Mouse (Mus musculus): Measurements from ENCODE around the gene Yipf1. TPM values are rescaled to one million over a fixed set of nuclear protein-coding genes. Genes with fewer than 3 reads are reported as not detected.

Yipf1 gene
- polyA plus RNA-seq, 1 experiment from 2014 or later = 58.9 TPM

DNA sequence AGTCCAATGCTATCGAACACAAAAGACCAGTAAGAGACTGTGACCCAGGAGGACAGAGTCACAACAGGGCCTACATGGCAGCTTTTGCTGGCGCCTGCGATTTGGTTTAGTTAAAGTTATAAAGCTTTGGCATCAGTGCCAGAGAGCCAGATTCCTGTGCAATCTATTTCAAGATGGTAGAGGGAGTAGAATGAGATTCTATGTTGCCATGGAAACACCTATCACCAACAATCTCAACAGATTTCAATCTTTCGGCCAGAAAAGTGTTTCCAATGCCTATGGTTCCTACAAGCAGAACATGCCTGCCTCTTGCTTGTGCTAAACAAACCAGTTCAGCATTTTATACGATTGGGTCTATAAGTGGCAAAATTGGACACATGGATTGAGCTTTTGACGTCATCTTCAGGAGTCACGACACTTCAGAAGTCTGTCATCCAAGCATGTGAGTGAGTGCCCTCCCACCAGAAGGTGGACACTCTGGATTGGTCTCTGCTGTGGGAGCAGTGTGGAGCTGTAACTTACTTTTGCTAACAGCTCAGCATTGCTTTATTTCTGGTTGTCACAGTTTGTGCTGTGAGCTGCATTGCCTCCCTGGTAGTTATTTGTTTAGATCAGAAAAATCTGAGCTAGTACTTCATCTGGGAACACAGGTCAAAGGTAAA is 22.4 kb upstream of the Yipf1 start:
- ATAC-seq (ENCODE audit: insufficient read depth, low FRiP score) = no peak
- Histone ChIP-seq H3K9me3 (replicated peaks; ENCODE audit: control insufficient read depth, low read length) (no peaks in the 10 kb centered on the region), H3K4me2 (ENCODE audit: low read depth, low read length) (no peak overlapping the region), H3K4me1 (ENCODE audit: control insufficient read depth, insufficient read depth, low read length) (no peaks in the 10 kb centered on the region), H3K9ac (ENCODE audit: low read length) (no peak overlapping the region), H3K27me3 (ENCODE audit: control insufficient read depth, insufficient read depth, low read length) (no peaks in the 10 kb centered on the region), H3K36me3 (ENCODE audit: control insufficient read depth, insufficient read depth, low read length) (no peaks in the 10 kb centered on the region), H3K4me3 (replicated peaks; ENCODE audit: low read length) (no peak overlapping the region), H3K27ac (ENCODE audit: low read length) (no peak overlapping the region)
- WGBS = 82% methylated on average over 7 of the region's 7 CpGs

DNA sequence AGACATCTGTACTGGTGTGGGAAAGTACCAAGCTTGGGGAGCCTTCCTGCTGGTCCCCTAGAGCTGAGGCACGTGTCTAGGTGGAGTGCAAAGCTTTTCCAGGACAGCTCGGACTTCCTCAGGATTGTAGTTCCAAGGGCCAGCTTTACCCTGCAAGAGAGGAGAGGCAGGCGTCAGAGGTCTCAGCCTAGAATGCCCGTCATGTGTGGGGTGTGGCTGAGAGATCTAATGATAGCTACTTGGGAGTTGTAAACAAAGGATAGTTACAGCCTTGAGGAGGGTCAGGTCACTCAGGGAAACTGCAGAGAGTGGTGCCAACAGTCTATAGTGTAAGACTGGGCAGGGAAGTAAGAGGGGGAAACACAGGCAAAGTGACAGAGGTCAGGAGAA is 21.9 kb upstream of the Yipf1 start:
- Histone ChIP-seq H3K36me3 (ENCODE audit: control insufficient read depth, insufficient read depth, low read length) (no peaks in the 10 kb centered on the region), H3K9ac (ENCODE audit: low read length) (no peak overlapping the region), H3K4me1 (ENCODE audit: control insufficient read depth, insufficient read depth, low read length) (no peaks in the 10 kb centered on the region), H3K27ac (ENCODE audit: low read length) (no peak overlapping the region), H3K4me3 (replicated peaks; ENCODE audit: low read length) (no peak overlapping the region), H3K27me3 (ENCODE audit: control insufficient read depth, insufficient read depth, low read length) (no peaks in the 10 kb centered on the region), H3K9me3 (replicated peaks; ENCODE audit: control insufficient read depth, low read length) (no peaks in the 10 kb centered on the region), H3K4me2 (ENCODE audit: low read depth, low read length) (no peak overlapping the region)
- WGBS = 23% methylated on average over 4 of the region's 4 CpGs
- ATAC-seq (ENCODE audit: insufficient read depth, low FRiP score) = 0 out of 2 replicates have a peak, but pooled peaks have one; percentile 50

DNA sequence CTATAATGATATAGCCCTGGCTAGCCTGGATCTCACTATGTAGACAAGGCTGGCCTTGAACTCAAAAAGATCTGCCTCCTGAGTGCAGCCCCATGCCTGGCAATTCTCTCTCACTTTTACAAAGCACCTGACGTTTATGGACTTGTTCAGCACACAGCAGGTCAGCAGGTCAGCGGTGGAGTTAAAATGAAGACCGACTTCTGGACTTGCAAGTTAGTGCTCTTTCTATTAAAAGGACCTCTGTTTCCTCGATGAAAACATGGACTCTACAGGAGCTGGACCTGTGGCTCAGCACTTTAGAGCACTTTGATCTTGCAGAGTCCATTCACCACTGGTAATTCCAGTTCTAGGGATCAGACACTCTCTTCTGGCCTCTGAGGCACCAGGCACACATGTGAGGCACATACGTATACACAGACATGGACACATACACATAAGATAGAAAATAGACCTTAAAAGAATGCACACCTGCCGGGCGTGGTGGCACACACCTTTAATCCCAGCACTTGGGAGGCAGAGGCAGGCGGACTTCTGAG is 16.0 kb upstream of the Yipf1 start:
- WGBS = 77% methylated on average over 8 of the region's 8 CpGs
- ATAC-seq (ENCODE audit: insufficient read depth, low FRiP score) = no peak

GRCm38 (mm10) chr4:107299779-107300340 is 14.3 kb upstream of the Yipf1 start:
- Histone ChIP-seq H3K4me1 (ENCODE audit: control insufficient read depth, insufficient read depth, low read length) (no peaks in the 10 kb centered on the region), H3K4me3 (replicated peaks; ENCODE audit: low read length) (no peak overlapping the region), H3K27me3 (ENCODE audit: control insufficient read depth, insufficient read depth, low read length) (no peaks in the 10 kb centered on the region), H3K9ac (ENCODE audit: low read length) (no peak overlapping the region), H3K27ac (ENCODE audit: low read length) (no peak overlapping the region), H3K4me2 (ENCODE audit: low read depth, low read length) (no peak overlapping the region), H3K9me3 (replicated peaks; ENCODE audit: control insufficient read depth, low read length) (no peaks in the 10 kb centered on the region), H3K36me3 (ENCODE audit: control insufficient read depth, insufficient read depth, low read length) (no peaks in the 10 kb centered on the region)
- no peak for ATAC-seq (ENCODE audit: insufficient read depth, low FRiP score)
- 75% methylated on average over 7 of the region's 7 CpGs for WGBS

More for the DNA sequence above, 16.0 kb upstream of the Yipf1 start:
- H3K4me3 ChIP-seq (replicated peaks; ENCODE audit: low read length) = no peak overlapping the region
- H3K4me2 ChIP-seq (ENCODE audit: low read depth, low read length) = no peak overlapping the region
- no peaks in the 10 kb centered on the region for H3K36me3 ChIP-seq (ENCODE audit: control insufficient read depth, insufficient read depth, low read length)
- no peaks in the 10 kb centered on the region for H3K27me3 ChIP-seq (ENCODE audit: control insufficient read depth, insufficient read depth, low read length)
- no peaks in the 10 kb centered on the region for H3K4me1 ChIP-seq (ENCODE audit: control insufficient read depth, insufficient read depth, low read length)
- H3K27ac ChIP-seq (ENCODE audit: low read length) = no peak overlapping the region
- no peaks in the 10 kb centered on the region for H3K9me3 ChIP-seq (replicated peaks; ENCODE audit: control insufficient read depth, low read length)
- no peak overlapping the region for H3K9ac ChIP-seq (ENCODE audit: low read length)

DNA sequence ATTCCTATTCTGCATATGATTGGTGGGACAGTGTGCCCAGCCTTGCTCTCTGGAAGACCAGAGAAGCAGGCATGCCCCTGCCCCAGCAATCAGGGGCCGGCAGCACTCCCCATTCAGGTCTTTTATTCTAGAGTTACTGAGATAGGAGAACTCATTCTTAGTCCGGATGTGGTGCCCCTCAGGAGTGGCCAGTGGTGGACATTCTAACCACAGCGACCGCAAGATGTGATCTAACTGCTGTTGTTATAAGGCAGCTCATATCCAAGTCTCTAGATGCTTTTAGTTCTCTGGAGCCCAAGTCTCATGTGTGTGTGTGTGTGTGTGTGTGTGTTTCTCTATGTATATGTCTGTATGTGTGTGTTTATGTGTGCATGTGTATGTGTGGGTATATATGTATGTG is 13.8 kb upstream of the Yipf1 start:
- no peak overlapping the region for H3K4me3 ChIP-seq (replicated peaks; ENCODE audit: low read length)

DNA sequence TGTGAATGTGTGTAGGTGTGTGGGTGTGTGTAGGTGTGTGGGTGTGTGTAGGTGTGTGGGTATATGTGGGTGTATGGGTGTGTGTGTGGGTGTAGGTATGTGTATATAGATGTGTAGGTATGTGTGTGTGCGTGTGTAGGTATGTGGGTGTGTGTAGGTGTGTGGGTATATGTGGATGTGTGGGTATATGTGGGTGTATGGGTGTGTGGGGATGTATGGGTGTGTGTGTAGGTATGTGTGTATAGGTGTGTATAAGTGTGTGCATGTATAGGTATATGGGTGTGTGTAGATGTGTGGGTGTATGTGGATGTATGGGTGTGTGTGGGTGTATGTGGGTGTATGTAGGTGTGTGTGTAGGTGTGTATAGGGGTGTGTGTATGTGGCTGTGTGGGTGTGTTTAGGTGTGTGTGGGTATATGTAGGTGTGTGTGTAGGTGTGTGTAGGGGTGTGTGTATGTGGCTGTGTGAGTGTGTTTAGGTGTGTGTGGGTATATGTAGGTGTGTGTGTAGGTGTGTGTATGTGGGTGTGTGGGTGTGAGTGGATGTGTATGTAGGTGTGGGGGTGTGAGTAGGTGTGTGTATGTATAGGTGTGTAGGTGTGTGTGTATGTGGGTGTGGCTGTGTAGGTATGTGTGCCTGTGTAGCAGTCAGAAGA is 13.1 kb upstream of the Yipf1 start:
- no peak overlapping the region for H3K4me3 ChIP-seq (replicated peaks; ENCODE audit: low read length)
- no peaks in the 10 kb centered on the region for H3K36me3 ChIP-seq (ENCODE audit: control insufficient read depth, insufficient read depth, low read length)
- WGBS = 100% methylated on average over 1 of the region's 1 CpGs
- no peak overlapping the region for H3K27ac ChIP-seq (ENCODE audit: low read length)
- H3K27me3 ChIP-seq (ENCODE audit: control insufficient read depth, insufficient read depth, low read length) = no peaks in the 10 kb centered on the region
- H3K9ac ChIP-seq (ENCODE audit: low read length) = no peak overlapping the region
- no peak overlapping the region for H3K4me2 ChIP-seq (ENCODE audit: low read depth, low read length)
- ATAC-seq (ENCODE audit: insufficient read depth, low FRiP score) = no peak
- H3K9me3 ChIP-seq (replicated peaks; ENCODE audit: control insufficient read depth, low read length) = no peaks in the 10 kb centered on the region
- H3K4me1 ChIP-seq (ENCODE audit: control insufficient read depth, insufficient read depth, low read length) = no peaks in the 10 kb centered on the region

More for the DNA sequence above, 13.8 kb upstream of the Yipf1 start:
- no peaks in the 10 kb centered on the region for H3K9me3 ChIP-seq (replicated peaks; ENCODE audit: control insufficient read depth, low read length)
- H3K27me3 ChIP-seq (ENCODE audit: control insufficient read depth, insufficient read depth, low read length) = no peaks in the 10 kb centered on the region
- ATAC-seq (ENCODE audit: insufficient read depth, low FRiP score) = no peak
- H3K27ac ChIP-seq (ENCODE audit: low read length) = no peak overlapping the region
- no peak overlapping the region for H3K9ac ChIP-seq (ENCODE audit: low read length)
- no peaks in the 10 kb centered on the region for H3K36me3 ChIP-seq (ENCODE audit: control insufficient read depth, insufficient read depth, low read length)
- H3K4me2 ChIP-seq (ENCODE audit: low read depth, low read length) = no peak overlapping the region
- no peaks in the 10 kb centered on the region for H3K4me1 ChIP-seq (ENCODE audit: control insufficient read depth, insufficient read depth, low read length)
- 65% methylated on average over 4 of the region's 4 CpGs for WGBS

- 77% methylated on average over 9 of the region's 9 CpGs for WGBS
Measured at GRCm38 (mm10) chr4:107302221-107302620, 11.9 kb upstream of the Yipf1 start.

DNA sequence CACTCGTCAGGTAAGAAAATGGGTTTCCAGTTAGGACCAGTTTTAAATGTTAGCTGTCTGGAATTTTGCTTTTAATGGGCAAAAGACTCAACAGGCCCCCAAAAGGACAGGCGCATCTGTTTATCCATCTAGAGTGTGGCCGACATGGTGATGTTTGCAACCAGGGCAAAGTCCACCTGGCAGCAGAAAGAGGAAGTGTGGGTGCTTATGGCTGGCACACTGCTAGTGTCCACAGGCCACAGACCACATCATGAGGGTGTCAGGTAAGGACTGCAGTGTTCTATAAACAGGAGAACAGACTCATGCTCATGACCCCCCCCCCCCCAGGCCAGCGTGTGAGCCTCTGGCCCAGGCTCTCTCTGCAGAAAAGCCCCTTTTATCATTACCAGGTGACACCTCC is 11.3 kb upstream of the Yipf1 start:
- H3K27ac ChIP-seq (ENCODE audit: low read length) = no peak overlapping the region
- peak; percentile 47 for ATAC-seq (ENCODE audit: insufficient read depth, low FRiP score)
- H3K9ac ChIP-seq (ENCODE audit: low read length) = no peak overlapping the region
- H3K4me2 ChIP-seq (ENCODE audit: low read depth, low read length) = no peak overlapping the region
- H3K9me3 ChIP-seq (replicated peaks; ENCODE audit: control insufficient read depth, low read length) = no peaks in the 10 kb centered on the region
- H3K36me3 ChIP-seq (ENCODE audit: control insufficient read depth, insufficient read depth, low read length) = no peaks in the 10 kb centered on the region
- WGBS = 59% methylated on average over 4 of the region's 4 CpGs
- H3K27me3 ChIP-seq (ENCODE audit: control insufficient read depth, insufficient read depth, low read length) = no peaks in the 10 kb centered on the region
- H3K4me3 ChIP-seq (replicated peaks; ENCODE audit: low read length) = no peak overlapping the region
- no peaks in the 10 kb centered on the region for H3K4me1 ChIP-seq (ENCODE audit: control insufficient read depth, insufficient read depth, low read length)

More at GRCm38 (mm10) chr4:107302221-107302620, 11.9 kb upstream of the Yipf1 start:
- no peaks in the 10 kb centered on the region for H3K36me3 ChIP-seq (ENCODE audit: control insufficient read depth, insufficient read depth, low read length)
- no peak overlapping the region for H3K4me2 ChIP-seq (ENCODE audit: low read depth, low read length)
- H3K4me3 ChIP-seq (replicated peaks; ENCODE audit: low read length) = no peak overlapping the region
- no peak for ATAC-seq (ENCODE audit: insufficient read depth, low FRiP score)
- H3K9ac ChIP-seq (ENCODE audit: low read length) = no peak overlapping the region
- no peaks in the 10 kb centered on the region for H3K9me3 ChIP-seq (replicated peaks; ENCODE audit: control insufficient read depth, low read length)
- H3K27ac ChIP-seq (ENCODE audit: low read length) = no peak overlapping the region
- H3K27me3 ChIP-seq (ENCODE audit: control insufficient read depth, insufficient read depth, low read length) = no peaks in the 10 kb centered on the region
- no peaks in the 10 kb centered on the region for H3K4me1 ChIP-seq (ENCODE audit: control insufficient read depth, insufficient read depth, low read length)

GRCm38 (mm10) chr4:107303531-107303930 is 10.6 kb upstream of the Yipf1 start:
- Histone ChIP-seq H3K27ac (ENCODE audit: low read length) (no peak overlapping the region), H3K4me2 (ENCODE audit: low read depth, low read length) (no peak overlapping the region)

More at GRCm38 (mm10) chr4:107303531-107303930, 10.6 kb upstream of the Yipf1 start:
- no peak overlapping the region for H3K9ac ChIP-seq (ENCODE audit: low read length)
- 67% methylated on average over 3 of the region's 3 CpGs for WGBS
- H3K27me3 ChIP-seq (ENCODE audit: control insufficient read depth, insufficient read depth, low read length) = no peaks in the 10 kb centered on the region
- ATAC-seq (ENCODE audit: insufficient read depth, low FRiP score) = no peak
- no peaks in the 10 kb centered on the region for H3K36me3 ChIP-seq (ENCODE audit: control insufficient read depth, insufficient read depth, low read length)
- H3K4me1 ChIP-seq (ENCODE audit: control insufficient read depth, insufficient read depth, low read length) = no peaks in the 10 kb centered on the region
- no peaks in the 10 kb centered on the region for H3K9me3 ChIP-seq (replicated peaks; ENCODE audit: control insufficient read depth, low read length)
- no peak overlapping the region for H3K4me3 ChIP-seq (replicated peaks; ENCODE audit: low read length)

All from stomach, embryonic 16.5 days (tissue).